Mouse (Mus musculus) E14TG2a.4 (cell line): ENCODE measurements around the gene Olah.

ENCODE experiments used
- CTCF ChIP-seq: conservative IDR thresholded peaks from 2 replicates; pipeline ENCODE4 v1.5.1; 2014; ENCODE audit warnings: low read length
- POU5F1 ChIP-seq: IDR thresholded peaks from 2 replicates; pipeline ENCODE4 v1.6.1; 2014; ENCODE audit warnings: low read length, borderline replicate concordance

GRCm38 (mm10) chr2:3423841-3424578 lies 27.0 kb upstream of the Olah start, which contains the start of gene Dclre1c:
- no peak for TF ChIP-seq CTCF
- TF ChIP-seq POU5F1: no peak
